Mouse (Mus musculus) ES-E14 (cell line): Measurements from ENCODE around the gene Hoxa6. TPM values are rescaled to one million over a fixed set of nuclear protein-coding genes. Genes with fewer than 3 reads are reported as not detected.

ENCODE experiments used
- DNase-seq: peaks from one replicate; pipeline ENCODE4 v3.0.0-alpha.2; 2013; ENCODE audit warnings: low read depth, low spot score
- H3K27ac ChIP-seq: 2 replicates; pipeline ENCODE4 v1.5.1; 2012; ENCODE audit warnings: low read depth, mild to moderate bottlenecking, low read length, moderate library complexity, mixed read lengths; ENCODE audit not compliant: poor library complexity, insufficient read depth, severe bottlenecking
- H3K36me3 ChIP-seq: 2 replicates; pipeline ENCODE4 v1.6.1; 2012; ENCODE audit warnings: mild to moderate bottlenecking, low read length, moderate library complexity, mixed read lengths; ENCODE audit not compliant: control insufficient read depth, poor library complexity, insufficient read depth, severe bottlenecking
- H3K4me1 ChIP-seq, 2 experiments: fragments of 150-350 bp in 1 of 2; sonication (generic) in 1 of 2; 2 replicates each; pipeline ENCODE4 v1.6.1; 2012; ENCODE audit warnings: low read length in 2 of 2, mild to moderate bottlenecking in 1 of 2, mixed read lengths in 1 of 2; ENCODE audit not compliant: control insufficient read depth in 2 of 2, insufficient read depth in 2 of 2, poor library complexity in 1 of 2
- H3K4me3 ChIP-seq, 2 experiments: fragments of 150-350 bp in 1 of 2; sonication (generic) in 1 of 2; 2 replicates each; pipeline ENCODE4 v1.5.1; 2012; ENCODE audit warnings: low read length in 2 of 2, low read depth in 1 of 2, mild to moderate bottlenecking in 1 of 2, mixed read lengths in 1 of 2; ENCODE audit not compliant: insufficient read depth in 1 of 2, poor library complexity in 1 of 2, severe bottlenecking in 1 of 2
- H3K9ac ChIP-seq: 2 replicates; pipeline ENCODE4 v1.6.1; 2012; ENCODE audit warnings: low read depth, mild to moderate bottlenecking, low read length, mixed read lengths; ENCODE audit not compliant: poor library complexity, insufficient read depth, severe bottlenecking
- H3K9me3 ChIP-seq: fragments of 150-350 bp; sonication (generic); 2 replicates; pipeline ENCODE4 v1.6.1; 2012; ENCODE audit warnings: low read depth, mild to moderate bottlenecking, low read length; ENCODE audit not compliant: control insufficient read depth, insufficient read depth
- CHD2 ChIP-seq: IDR thresholded peaks from 2 replicates; pipeline ENCODE4 v1.6.1; 2014; ENCODE audit warnings: mild to moderate bottlenecking, low read depth, low read length, inconsistent platforms
- HCFC1 ChIP-seq: IDR thresholded peaks from 2 replicates; pipeline ENCODE4 v1.6.1; 2012; ENCODE audit warnings: low read length, inconsistent platforms, borderline replicate concordance; ENCODE audit not compliant: insufficient read depth
- MAFK ChIP-seq: IDR thresholded peaks from 2 replicates; pipeline ENCODE4 v1.6.1; 2014; ENCODE audit warnings: mild to moderate bottlenecking, low read depth, low read length, inconsistent platforms; ENCODE audit not compliant: insufficient read depth
- ZC3H11A ChIP-seq: IDR thresholded peaks from 2 replicates; pipeline ENCODE4 v1.6.1; 2012; ENCODE audit warnings: low read depth, mild to moderate bottlenecking, inconsistent platforms, low read length, borderline replicate concordance
- ZNF384 ChIP-seq: IDR thresholded peaks from 2 replicates; pipeline ENCODE4 v1.6.1; 2012; ENCODE audit warnings: low read depth, low read length, inconsistent platforms
- in situ Hi-C, 2 experiments: fragments of 600-800 bp; cut with MboI; formaldehyde crosslinking; loops; one replicate each; pipeline ENCODE4 v1.15.1; 2025; ENCODE audit warnings: low sequenced_read_pairs in 2 of 2, inconsistent platforms in 1 of 2; ENCODE audit not compliant: unreplicated experiment in 2 of 2
- total RNA-seq: library from RNA; depleted of rRNA; stranded (reverse); fragments of 300-350 nt; gene quantifications from 2 replicates; pipeline ENCODE4 v1.2.3, GENCODE M21; 2012

The Hoxa6 gene
- total RNA-seq, 1 experiment: not detected

- Histone ChIP-seq H3K9ac (no peak overlapping the region), H3K36me3 (no peaks in the 10 kb centered on the region), H3K27ac (no peak overlapping the region), H3K4me1 (peaks cover 0 to 7% of the 10 kb centered on the region in 2 experiments; a peak in 1 of 4 replicates), H3K9me3 (no peaks in the 10 kb centered on the region), H3K4me3 (no peak overlapping the region)
- no peak for DNase-seq
- TF ChIP-seq ZNF384: no peak
- TF ChIP-seq MAFK: no peak
- in situ Hi-C loops: loop anchor here (10.0 to 25.0 kb wide), 4 partner anchors 58 to 1048 kb away; partner anchors contain the start of gene Hoxa2 (in 2 of the 2)
Measured at GRCm38 (mm10) chr6:52222729-52223128, 14.2 kb upstream of the Hoxa6 start.

GRCm38 (mm10) chr6:52221993-52222685 is 13.6 kb upstream of the Hoxa6 start:
- peak overlapping the region in 1 of 2 experiments; percentile 32; a peak in 1 of 4 replicates for H3K4me3 ChIP-seq
- H3K9ac ChIP-seq: no peak overlapping the region
- no peaks in the 10 kb centered on the region for H3K36me3 ChIP-seq
- no peak overlapping the region for H3K27ac ChIP-seq
- in situ Hi-C loops: loop anchor here (10.0 to 25.0 kb wide), 4 partner anchors 57 to 1047 kb away; partner anchors contain the start of gene Hoxa2 (in 2 of the 2)
- TF ChIP-seq MAFK (no peak), ZC3H11A (no peak), CHD2 (no peak), ZNF384 (no peak), HCFC1 (no peak)
- H3K4me1 ChIP-seq: peaks cover 0 to 7% of the 10 kb centered on the region in 2 experiments; a peak in 1 of 4 replicates
- DNase-seq: no peak
- no peaks in the 10 kb centered on the region for H3K9me3 ChIP-seq

GRCm38 (mm10) chr6:52221337-52221992 is 12.9 kb upstream of the Hoxa6 start, which contains the start of gene Hoxa7:
Gene Hoxa7 (minus strand): TSS chr6:52221854.
- no peak for DNase-seq
- H3K4me1 ChIP-seq: peaks cover 0 to 8% of the 10 kb centered on the region in 2 experiments; a peak in 1 of 4 replicates
- in situ Hi-C loops: loop anchor here (10.0 to 25.0 kb wide), 4 partner anchors 57 to 1047 kb away; partner anchors contain the start of gene Hoxa2 (in 2 of the 2)

GRCm38 (mm10) chr6:52220865-52221310 is 12.4 kb upstream of the Hoxa6 start:
- H3K9ac ChIP-seq: no peak overlapping the region
- in situ Hi-C loops: loop anchor here (10.0 to 25.0 kb wide), 4 partner anchors 56 to 1046 kb away; partner anchors contain the start of gene Hoxa2 (in 2 of the 2)
- H3K27ac ChIP-seq: no peak overlapping the region
- no peaks in the 10 kb centered on the region for H3K9me3 ChIP-seq
- peaks cover 0 to 8% of the 10 kb centered on the region in 2 experiments; a peak in 1 of 4 replicates for H3K4me1 ChIP-seq
- no peaks in the 10 kb centered on the region for H3K36me3 ChIP-seq
- H3K4me3 ChIP-seq: peak overlapping the region in 1 of 2 experiments; percentile 66; a peak in 1 of 4 replicates
- TF ChIP-seq HCFC1: no peak
- no peak for TF ChIP-seq ZC3H11A
- no peak for TF ChIP-seq MAFK
- no peak for TF ChIP-seq CHD2
- DNase-seq: no peak

More at GRCm38 (mm10) chr6:52221337-52221992, 12.9 kb upstream of the Hoxa6 start, which contains the start of gene Hoxa7:
- peak; percentile 92 for TF ChIP-seq ZC3H11A
- no peak for TF ChIP-seq ZNF384
- Histone ChIP-seq H3K9me3 (no peaks in the 10 kb centered on the region), H3K27ac (no peak within 1 kb of the TSS), H3K36me3 (no peaks in the 10 kb centered on the region), H3K9ac (peak within 1 kb of the TSS; percentile 63), H3K4me3 (peak within 1 kb of the TSS; percentile 51 to 66)
